Mouse (Mus musculus): ENCODE data around the gene Pex11g.

Pex11g gene

GRCm38 (mm10) chr8:3414639-3415190 lies 52.8 kb downstream of the Pex11g start:
- no peak for DNase-seq

- DNase-seq: no peak
Observed at GRCm38 (mm10) chr8:3412816-3413215, 54.7 kb downstream of the Pex11g start.

DNA sequence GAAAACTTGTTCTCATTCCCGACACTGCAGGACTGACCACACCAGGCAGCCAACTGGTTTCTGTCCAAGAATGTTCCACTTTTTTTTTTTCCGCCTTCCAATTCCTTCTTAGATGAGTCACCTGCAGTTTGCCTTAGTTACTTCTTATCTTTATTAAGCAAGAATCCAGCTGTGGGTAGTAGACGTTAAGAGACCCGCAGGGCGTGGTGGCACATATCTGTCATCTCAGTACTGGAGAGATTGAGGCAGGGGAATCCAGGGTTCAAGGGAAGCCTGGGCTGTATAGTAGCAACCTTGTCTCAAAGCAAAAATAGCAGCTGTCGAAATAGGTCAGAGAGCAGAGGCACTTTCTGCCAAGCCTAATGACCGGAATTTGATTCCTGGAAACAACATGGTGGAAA lies 55.6 kb downstream of the Pex11g start:
- DNase-seq: peak in 1 of 2 experiments; percentile 11

DNA sequence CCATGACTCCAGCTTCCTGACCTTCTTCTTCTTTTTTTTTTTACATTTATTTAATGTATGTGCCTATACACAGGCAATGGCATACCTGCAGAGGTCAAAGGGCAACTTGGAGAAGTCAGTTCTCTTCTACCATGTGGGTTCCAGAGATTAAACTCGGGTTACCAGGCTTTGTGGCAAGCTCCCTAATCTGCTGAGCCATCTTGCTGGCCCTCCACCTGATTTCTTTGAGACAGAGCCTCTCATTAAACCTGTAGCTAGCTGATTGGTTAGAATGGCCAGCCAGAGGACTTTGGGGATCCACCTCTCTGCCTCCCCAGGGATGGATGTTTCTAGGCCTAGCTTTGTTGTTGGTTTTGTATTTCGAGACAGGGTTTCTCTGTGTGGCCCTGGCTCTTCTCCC lies 56.4 kb downstream of the Pex11g start:
- no peak for DNase-seq

- no peak for DNase-seq
Observed at GRCm38 (mm10) chr8:3407417-3407816, 60.1 kb downstream of the Pex11g start.

All from cerebellum, postnatal 14 days (tissue).